Mouse (Mus musculus) small intestine, adult 2 months (tissue): ENCODE measurements around the gene Lrch1.
A peak's percentile ranks its signal among the peaks of the same experiment; 100 is the strongest.

Source experiments
- CTCF ChIP-seq: fragments of 200-500 bp; IDR thresholded peaks from 2 replicates; pipeline ENCODE4 v1.5.1; 2012; ENCODE audit warnings: low read depth, mild to moderate bottlenecking, control low read depth, inconsistent platforms, low read length, moderate library complexity, mixed read lengths; ENCODE audit not compliant: insufficient replicate concordance, insufficient read length; ENCODE audit errors: extremely low read depth
- POLR2A ChIP-seq: fragments of 200-500 bp; IDR thresholded peaks from 2 replicates; pipeline ENCODE4 v1.6.1; 2012; ENCODE audit warnings: low read depth, mild to moderate bottlenecking, control low read depth, inconsistent platforms, low read length, moderate library complexity

DNA sequence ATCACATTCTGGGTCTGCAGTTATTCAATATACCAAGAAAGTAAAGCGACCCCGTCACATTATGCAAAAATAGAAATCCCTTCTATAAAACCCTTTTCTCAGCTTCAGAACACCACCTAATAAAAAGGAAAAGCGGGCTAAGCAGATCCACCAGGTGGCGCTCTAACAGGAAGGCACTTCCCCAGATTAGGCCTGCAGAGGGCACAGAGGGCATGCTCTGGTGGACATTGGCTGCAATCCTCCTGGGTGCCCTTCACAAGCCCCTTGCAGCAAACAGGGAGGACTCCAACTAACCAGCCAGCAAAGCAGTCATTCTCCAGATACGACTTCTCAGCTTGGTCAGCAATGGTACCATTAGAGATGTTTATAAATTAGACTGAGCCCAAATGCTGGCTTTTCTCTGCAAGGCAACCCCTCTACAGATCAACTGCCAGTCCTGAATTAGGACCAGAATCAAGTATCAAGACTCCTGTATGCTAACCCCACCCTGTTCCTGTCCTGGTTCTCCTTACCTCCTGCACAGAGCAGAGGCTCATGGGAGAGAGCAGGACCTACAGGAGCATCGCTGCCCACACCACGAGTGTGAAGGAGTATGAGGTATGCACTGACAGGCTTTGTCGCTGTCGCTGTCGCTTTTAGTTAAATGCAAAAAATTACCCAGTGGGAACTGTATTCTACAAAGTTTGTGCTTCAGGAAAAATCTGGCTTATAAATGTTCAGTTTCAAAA lies 183.3 kb downstream of the Lrch1 start:
- peak; percentile 94; the same call in 1 of the 2 replicates for TF ChIP-seq CTCF
- no peak for TF ChIP-seq POLR2A
